Mouse (Mus musculus) layer of hippocampus, postnatal 25 days (tissue): Measurements from ENCODE around the gene Ube2l6. TPM values are rescaled to one million over a fixed set of nuclear protein-coding genes. Genes with fewer than 3 reads are reported as not detected.

ENCODE experiments used
- total RNA-seq, 2 experiments: library from RNA; stranded (reverse); gene quantifications; 2 replicates each; pipeline ENCODE4 v1.2.3; 2021

Ube2l6 gene
- total RNA-seq, 2 experiments from 2014 or later, result 3.9 to 4.3 TPM

Other genes starting within 250 kb of the Ube2l6 start
- 10 to 100 TPM; 46.1 to 59.1 TPM for gene Ctnnd1, start 148.1 kb upstream of the Ube2l6 start, total RNA-seq
- not detected for gene Btbd18, start 139.7 kb upstream of the Ube2l6 start, total RNA-seq
- 10 to 100 TPM; 30.3 to 31.5 TPM for gene Selenoh, start 128.1 kb upstream of the Ube2l6 start, total RNA-seq
- gene Gm28635, start 120.8 kb upstream of the Ube2l6 start, total RNA-seq, result 1 to 10 TPM in 1 of 2 experiments, not detected in 1; 1.1 TPM
- gene Med19, start 120.4 kb upstream of the Ube2l6 start, total RNA-seq, result 10 to 100 TPM; 31.3 to 33.3 TPM
- 100 to 1,000 TPM; 217 to 249 TPM for gene Tmx2, start 119.7 kb upstream of the Ube2l6 start, total RNA-seq
- gene Zdhhc5, start 83.6 kb upstream of the Ube2l6 start, total RNA-seq, result 10 to 100 TPM; 37.3 to 37.7 TPM
- gene Clp1, start 71.5 kb upstream of the Ube2l6 start, total RNA-seq, result 1 to 10 TPM; 8.1 to 8.7 TPM
- 10 to 100 TPM; 60.0 to 67.5 TPM for gene Ypel4, start 64.8 kb upstream of the Ube2l6 start, total RNA-seq
- 1 to 10 TPM; 1.8 to 2.2 TPM for gene Gm19426, start 55.2 kb upstream of the Ube2l6 start, total RNA-seq
- gene Serping1, start 23.4 kb upstream of the Ube2l6 start, total RNA-seq, result 1 to 10 TPM; 5.7 to 7.4 TPM
- not detected for gene Smtnl1, start 23.8 kb downstream of the Ube2l6 start, total RNA-seq
- gene Timm10, start 28.2 kb downstream of the Ube2l6 start, total RNA-seq, result 10 to 100 TPM; 58.0 to 60.3 TPM
- under 1 TPM; 0.30 to 0.35 TPM for gene Slc43a1, start 40.0 kb downstream of the Ube2l6 start, total RNA-seq
- gene Rtn4rl2, start 87.9 kb downstream of the Ube2l6 start, total RNA-seq, result 10 to 100 TPM; 92.3 to 94.5 TPM
- gene Slc43a3, start 137.8 kb downstream of the Ube2l6 start, total RNA-seq, result under 1 TPM; 0.82 to 0.98 TPM
- not detected for gene Prg2, start 181.6 kb downstream of the Ube2l6 start, total RNA-seq
- not detected for gene Prg3, start 189.4 kb downstream of the Ube2l6 start, total RNA-seq
- 100 to 1,000 TPM; 108 to 111 TPM for gene Ssrp1, start 238.4 kb downstream of the Ube2l6 start, total RNA-seq
- 1 to 10 TPM; 1.8 to 2.5 TPM for gene P2rx3, start 238.6 kb downstream of the Ube2l6 start, total RNA-seq
- gene Tnks1bp1, start 249.2 kb downstream of the Ube2l6 start, total RNA-seq, result 100 to 1,000 TPM; 141 to 159 TPM